Mouse (Mus musculus) urinary bladder, postnatal 14 days (tissue): ENCODE results near the gene Zfp791.
"Not testable (repeated sequence)": the region's sequence is repeated elsewhere in the genome, so short reads cannot be mapped to it uniquely, and the experiment has no call there.

ENCODE experiments used
- DNase-seq: peaks from one replicate; pipeline ENCODE4 v3.0.0; 2021; ENCODE audit warnings: low spot score

Gene Zfp791

GRCm38 (mm10) chr8:85122995-85123394, at the start of gene Zfp791:
Zfp791 (minus strand) TSS chr8:85123095.
- no peak for DNase-seq

- peak; percentile 39 for DNase-seq
Measured at GRCm38 (mm10) chr8:85171291-85171690, 48.4 kb upstream of the Zfp791 start.

- DNase-seq: no peak
Measured at GRCm38 (mm10) chr8:85151624-85152023, 28.7 kb upstream of the Zfp791 start, which contains the start of gene Cks1brt. Cks1brt (plus strand) TSS chr8:85151924.

GRCm38 (mm10) chr8:85142516-85142915, 19.6 kb upstream of the Zfp791 start:
- DNase-seq: no peak

- DNase-seq: not testable (repeated sequence)
Measured at GRCm38 (mm10) chr8:85135690-85136089, 12.8 kb upstream of the Zfp791 start.

- no peak for DNase-seq
Measured at GRCm38 (mm10) chr8:85132335-85132734, 9.4 kb upstream of the Zfp791 start.

GRCm38 (mm10) chr8:85123691-85124090, 796 bp upstream of the Zfp791 start:
- DNase-seq: no peak

- DNase-seq: not testable (repeated sequence)
Measured at GRCm38 (mm10) chr8:85120251-85120650, 2.6 kb downstream of the Zfp791 start.

- DNase-seq: peak; percentile 92
Measured at GRCm38 (mm10) chr8:85119052-85119981, 3.6 kb downstream of the Zfp791 start.

- DNase-seq: no peak
Measured at GRCm38 (mm10) chr8:85116984-85117383, 5.9 kb downstream of the Zfp791 start.

GRCm38 (mm10) chr8:85115501-85115900, 7.4 kb downstream of the Zfp791 start:
- no peak for DNase-seq

GRCm38 (mm10) chr8:85113241-85113640, 9.7 kb downstream of the Zfp791 start:
- DNase-seq: no peak

GRCm38 (mm10) chr8:85100076-85100665, 22.7 kb downstream of the Zfp791 start:
- no peak for DNase-seq

- peak; percentile 51 for DNase-seq
Measured at GRCm38 (mm10) chr8:85096850-85097249, 26.0 kb downstream of the Zfp791 start.

- no peak for DNase-seq
Measured at GRCm38 (mm10) chr8:85096196-85096595, 26.7 kb downstream of the Zfp791 start.

GRCm38 (mm10) chr8:85095566-85095965, 27.3 kb downstream of the Zfp791 start:
- DNase-seq: no peak

GRCm38 (mm10) chr8:85095051-85095450, 27.8 kb downstream of the Zfp791 start:
- DNase-seq: no peak

GRCm38 (mm10) chr8:85091526-85092090, 31.3 kb downstream of the Zfp791 start:
- no peak for DNase-seq

GRCm38 (mm10) chr8:85090856-85091255, 32.0 kb downstream of the Zfp791 start:
- no peak for DNase-seq

GRCm38 (mm10) chr8:85088771-85089170, 34.1 kb downstream of the Zfp791 start:
- no peak for DNase-seq

GRCm38 (mm10) chr8:85086238-85086637, 36.7 kb downstream of the Zfp791 start:
- no peak for DNase-seq

- DNase-seq: no peak
Measured at GRCm38 (mm10) chr8:85084633-85085032, 38.3 kb downstream of the Zfp791 start.
